Mouse (Mus musculus) cerebellum, adult 9-10 months (tissue): ENCODE results near the gene Lrp1.
A peak's percentile ranks its signal among the peaks of the same experiment; 100 is the strongest.

Experiments used
- DNase-seq: peaks from one replicate; pipeline ENCODE4 v3.0.0; 2022

Lrp1 gene

GRCm38 (mm10) chr10:127546505-127546904, 74.4 kb downstream of the Lrp1 start:
- no peak for DNase-seq

GRCm38 (mm10) chr10:127544375-127544774, 76.6 kb downstream of the Lrp1 start:
- DNase-seq, result no peak

- no peak for DNase-seq
These were observed 77.0 kb downstream of the Lrp1 start for GRCm38 (mm10) chr10:127543916-127544315.

- DNase-seq, result no peak
These were observed 78.2 kb downstream of the Lrp1 start for GRCm38 (mm10) chr10:127542720-127543119.

- no peak for DNase-seq
These were observed 78.9 kb downstream of the Lrp1 start for GRCm38 (mm10) chr10:127542084-127542483.

- no peak for DNase-seq
These were observed 79.4 kb downstream of the Lrp1 start for GRCm38 (mm10) chr10:127541510-127541909.

GRCm38 (mm10) chr10:127537854-127538583, 82.9 kb downstream of the Lrp1 start:
- DNase-seq, result peak; percentile 92

GRCm38 (mm10) chr10:127536586-127537314, 84.2 kb downstream of the Lrp1 start:
- DNase-seq, result peak; percentile 75

- DNase-seq, result no peak
These were observed 86.0 kb downstream of the Lrp1 start for GRCm38 (mm10) chr10:127534929-127535384.

- no peak for DNase-seq
These were observed 86.7 kb downstream of the Lrp1 start, which contains the start of gene Nxph4 for GRCm38 (mm10) chr10:127534036-127534928. Nxph4 (minus strand) TSS chr10:127534559.

- DNase-seq, result no peak
These were observed 89.4 kb downstream of the Lrp1 start for GRCm38 (mm10) chr10:127531548-127531947.

GRCm38 (mm10) chr10:127530945-127531344, 90.0 kb downstream of the Lrp1 start:
- no peak for DNase-seq

GRCm38 (mm10) chr10:127527481-127527880, 93.5 kb downstream of the Lrp1 start:
- no peak for DNase-seq

GRCm38 (mm10) chr10:127526681-127527080, 94.3 kb downstream of the Lrp1 start:
- DNase-seq, result no peak

GRCm38 (mm10) chr10:127526048-127526447, 94.9 kb downstream of the Lrp1 start:
- no peak for DNase-seq

GRCm38 (mm10) chr10:127524646-127525255, 96.2 kb downstream of the Lrp1 start:
- DNase-seq, result no peak

- peak; percentile 92 for DNase-seq
These were observed 98.8 kb downstream of the Lrp1 start, which contains the start of gene Shmt2 for GRCm38 (mm10) chr10:127522088-127522581. Shmt2 (minus strand) TSS chr10:127522444.

GRCm38 (mm10) chr10:127521611-127522080, 99.3 kb downstream of the Lrp1 start:
- no peak for DNase-seq

GRCm38 (mm10) chr10:127520714-127521357, 100.1 kb downstream of the Lrp1 start:
- no peak for DNase-seq

GRCm38 (mm10) chr10:127519903-127520713, 100.8 kb downstream of the Lrp1 start:
- DNase-seq, result no peak
